Mouse (Mus musculus) heart, postnatal 0 days (tissue): ENCODE measurements at regions not wholly inside any gene's neighbourhood (a gene's known extent, or its start where the extent isn't known, plus 50 kb on each side); places are given as distances from the start of the nearest gene placed in this dataset.

ENCODE experiments used
- ATAC-seq: fragments of 200-750 bp; cut with Nextera tagmentation; 2 replicates; pipeline ENCODE4 v1.8.0; 2017; ENCODE audit warnings: low read depth, moderate number of reproducible peaks, moderate library complexity; ENCODE audit not compliant: insufficient read depth
- DNase-seq: peaks from one replicate; pipeline ENCODE4 v3.0.0-alpha.2; 2016; ENCODE audit warnings: low spot score
- H3K27ac ChIP-seq: fragments of 300-500 bp; sonication (generic); 2 replicates; pipeline ENCODE4 v1.5.1; 2014; ENCODE audit warnings: low read depth, mild to moderate bottlenecking
- H3K27me3 ChIP-seq: fragments of 300-500 bp; sonication (generic); 2 replicates; pipeline ENCODE4 v1.6.1; 2014; ENCODE audit warnings: low read length, mixed read lengths; ENCODE audit not compliant: control insufficient read depth, insufficient read depth
- H3K36me3 ChIP-seq: fragments of 300-500 bp; sonication (generic); replicated peaks from 2 replicates; pipeline ENCODE4 v1.6.1; 2014; ENCODE audit warnings: low read length, mixed read lengths; ENCODE audit not compliant: control insufficient read depth, insufficient read depth
- H3K4me1 ChIP-seq: fragments of 300-500 bp; sonication (generic); 2 replicates; pipeline ENCODE4 v1.6.1; 2014; ENCODE audit warnings: antibody characterized with exemption; ENCODE audit not compliant: control insufficient read depth, insufficient read depth
- H3K4me2 ChIP-seq: fragments of 300-500 bp; sonication (generic); 2 replicates; pipeline ENCODE4 v1.6.1; 2014; ENCODE audit warnings: low read depth, mild to moderate bottlenecking, low read length, moderate library complexity
- H3K4me3 ChIP-seq: fragments of 300-500 bp; sonication (generic); 2 replicates; pipeline ENCODE4 v1.5.1; 2014; ENCODE audit warnings: low read depth, low read length
- H3K9ac ChIP-seq: fragments of 300-500 bp; sonication (generic); replicated peaks from 2 replicates; pipeline ENCODE4 v1.6.1; 2014; ENCODE audit warnings: low read depth, low read length, mixed read lengths
- H3K9me3 ChIP-seq: fragments of 300-500 bp; sonication (generic); replicated peaks from 2 replicates; pipeline ENCODE4 v1.6.1; 2016; ENCODE audit warnings: low read length; ENCODE audit not compliant: control insufficient read depth
- CTCF ChIP-seq: IDR thresholded peaks from 2 replicates; pipeline ENCODE4 v1.5.1; 2016; ENCODE audit warnings: antibody characterized with exemption, control low read depth, low read depth
- EP300 ChIP-seq: IDR thresholded peaks from 2 replicates; pipeline ENCODE4 v1.6.1; 2016; ENCODE audit warnings: antibody characterized with exemption, low read depth
- WGBS: fragments of 180-500 bp; shearing (Covaris S2); extraction: QIAGEN DNeasy Blood & Tissue Kit; methylation state at CpG from one replicate; pipeline ENCODE4 v1.1.7; 2014; 5-methylcytosine and 5-hydroxymethylcytosine counted together

GRCm38 (mm10) chr13:117401245-117401644 lies 180.4 kb upstream of the Gm17509 start:
- no peak for TF ChIP-seq EP300
- TF ChIP-seq CTCF: no peak
- Histone ChIP-seq H3K9me3 (no peaks in the 10 kb centered on the region), H3K4me2 (no peak overlapping the region), H3K4me1 (no peaks in the 10 kb centered on the region), H3K27me3 (no peaks in the 10 kb centered on the region), H3K36me3 (no peaks in the 10 kb centered on the region), H3K27ac (no peak overlapping the region), H3K4me3 (no peak overlapping the region), H3K9ac (no peak overlapping the region)
- no peak for DNase-seq
- ATAC-seq: no peak
- 53% methylated on average over 4 of the region's 4 CpGs for WGBS

GRCm38 (mm10) chr13:117409940-117410339 lies 189.1 kb upstream of the Gm17509 start:
- WGBS: 66% methylated on average over 7 of the region's 7 CpGs
- TF ChIP-seq CTCF (no peak), EP300 (no peak)
- DNase-seq (no peak), ATAC-seq (no peak)
- H3K36me3 ChIP-seq: no peaks in the 10 kb centered on the region
- no peaks in the 10 kb centered on the region for H3K4me1 ChIP-seq
- no peak overlapping the region for H3K4me2 ChIP-seq
- no peaks in the 10 kb centered on the region for H3K27me3 ChIP-seq
- no peak overlapping the region for H3K9ac ChIP-seq
- H3K27ac ChIP-seq: no peak overlapping the region
- H3K4me3 ChIP-seq: no peak overlapping the region
- H3K9me3 ChIP-seq: no peaks in the 10 kb centered on the region

- Histone ChIP-seq H3K4me2 (no peak overlapping the region), H3K4me3 (no peak overlapping the region), H3K27me3 (no peaks in the 10 kb centered on the region), H3K9me3 (no peaks in the 10 kb centered on the region), H3K27ac (no peak overlapping the region), H3K36me3 (no peaks in the 10 kb centered on the region), H3K4me1 (no peaks in the 10 kb centered on the region), H3K9ac (no peak overlapping the region)
- DNase-seq (no peak), ATAC-seq (no peak)
- TF ChIP-seq EP300: no peak
- TF ChIP-seq CTCF: no peak
- 61% methylated on average over 4 of the region's 4 CpGs for WGBS
Measured at GRCm38 (mm10) chr13:117413616-117414015, 188.5 kb upstream of the Hcn1 start.

- Histone ChIP-seq H3K9me3 (no peaks in the 10 kb centered on the region), H3K4me2 (no peak overlapping the region), H3K27ac (no peak overlapping the region), H3K4me3 (no peak overlapping the region), H3K4me1 (no peaks in the 10 kb centered on the region), H3K36me3 (no peaks in the 10 kb centered on the region), H3K27me3 (no peaks in the 10 kb centered on the region), H3K9ac (no peak overlapping the region)
- ATAC-seq (no peak), DNase-seq (no peak)
- 83% methylated on average over 4 of the region's 4 CpGs for WGBS
- TF ChIP-seq CTCF: no peak
- TF ChIP-seq EP300: no peak
Measured at GRCm38 (mm10) chr13:117423558-117423957, 178.6 kb upstream of the Hcn1 start.

- ATAC-seq: no peak
- no peak overlapping the region for H3K4me2 ChIP-seq
- no peaks in the 10 kb centered on the region for H3K9me3 ChIP-seq
- no peak overlapping the region for H3K27ac ChIP-seq
- H3K9ac ChIP-seq: no peak overlapping the region
- no peaks in the 10 kb centered on the region for H3K27me3 ChIP-seq
- no peak for DNase-seq
- no peaks in the 10 kb centered on the region for H3K36me3 ChIP-seq
- WGBS: 80% methylated on average over 1 of the region's 1 CpGs
- no peak for TF ChIP-seq CTCF
- no peak for TF ChIP-seq EP300
- H3K4me3 ChIP-seq: no peak overlapping the region
- no peaks in the 10 kb centered on the region for H3K4me1 ChIP-seq
Measured at GRCm38 (mm10) chr13:117425015-117425414, 177.1 kb upstream of the Hcn1 start.

- no peak for TF ChIP-seq EP300
- TF ChIP-seq CTCF: no peak
- H3K9ac ChIP-seq: no peak overlapping the region
- WGBS: 73% methylated on average over 3 of the region's 3 CpGs
- DNase-seq: no peak
- H3K4me1 ChIP-seq: no peaks in the 10 kb centered on the region
- ATAC-seq: no peak
- H3K4me2 ChIP-seq: no peak overlapping the region
- no peak overlapping the region for H3K4me3 ChIP-seq
- no peaks in the 10 kb centered on the region for H3K9me3 ChIP-seq
- H3K36me3 ChIP-seq: no peaks in the 10 kb centered on the region
- no peaks in the 10 kb centered on the region for H3K27me3 ChIP-seq
- H3K27ac ChIP-seq: no peak overlapping the region
Measured at GRCm38 (mm10) chr13:117467407-117467806, 134.7 kb upstream of the Hcn1 start.
